Mouse (Mus musculus): ENCODE measurements at regions not wholly inside any gene's neighbourhood (a gene's known extent, or its start where the extent isn't known, plus 50 kb on each side); places are given as distances from the start of the nearest gene placed in this dataset.

DNA sequence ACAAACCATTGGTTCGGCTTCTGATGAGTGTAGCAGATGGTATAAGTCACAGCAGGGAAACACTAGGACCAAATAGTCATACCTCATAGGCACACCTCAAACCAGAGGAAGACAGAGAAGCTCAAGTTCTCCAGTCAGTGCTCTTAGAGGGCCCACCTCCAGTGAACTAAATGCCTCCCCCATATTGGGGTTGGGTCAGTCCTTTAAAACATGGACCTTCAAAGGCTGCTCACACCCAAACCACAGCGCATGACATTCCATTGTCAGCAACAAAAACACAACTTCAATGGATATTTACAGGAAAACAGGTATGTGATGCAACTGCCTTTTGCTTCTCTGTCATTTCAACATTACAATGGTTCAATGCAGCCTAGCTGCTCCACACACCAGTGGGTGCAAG is 65.1 kb upstream of the Ttc29 start:
- no peak for DNase-seq (ENCODE audit: inconsistent ontology term)

DNA sequence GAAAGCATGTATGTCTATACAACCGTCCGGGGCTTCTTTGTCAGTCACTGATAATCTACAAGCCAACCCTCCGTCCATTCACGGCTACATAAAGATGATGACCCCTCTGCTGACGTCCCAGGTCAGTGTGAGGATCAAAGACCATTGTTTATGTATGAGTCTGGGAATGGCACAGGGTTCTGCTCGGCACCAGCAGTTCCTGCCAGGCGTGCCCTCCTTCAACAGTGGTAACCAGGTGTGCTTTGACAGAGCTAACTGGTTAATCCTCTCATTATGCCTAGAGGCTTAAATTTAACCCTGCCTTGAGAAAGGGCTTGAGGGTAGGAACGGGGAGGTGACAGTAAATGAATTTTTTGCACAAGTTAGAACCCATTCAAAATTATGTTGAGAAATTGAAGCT is 58.2 kb upstream of the Ttc29 start:
- DNase-seq (ENCODE audit: inconsistent ontology term): no peak

DNA sequence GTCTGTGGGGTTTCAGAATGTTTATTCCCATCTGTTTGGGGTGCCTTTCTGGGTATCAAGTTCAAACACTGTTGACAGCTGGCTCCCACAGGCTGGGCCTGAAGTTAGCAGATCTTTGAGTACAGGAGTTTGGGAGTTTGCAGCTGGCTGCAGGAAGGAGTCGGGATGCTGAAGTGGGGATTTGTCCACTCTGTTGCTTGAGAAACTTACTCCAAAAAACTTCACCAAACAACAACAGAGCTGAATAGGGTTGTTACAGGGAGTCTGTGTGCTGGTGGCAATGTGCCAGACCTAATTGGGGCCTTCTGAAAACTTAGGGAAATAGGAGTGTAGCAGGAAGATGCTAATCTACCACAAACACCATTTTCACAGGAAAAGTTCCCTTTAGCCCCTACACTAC is 51.1 kb upstream of the Ttc29 start:
- DNase-seq (ENCODE audit: inconsistent ontology term): no peak

DNA sequence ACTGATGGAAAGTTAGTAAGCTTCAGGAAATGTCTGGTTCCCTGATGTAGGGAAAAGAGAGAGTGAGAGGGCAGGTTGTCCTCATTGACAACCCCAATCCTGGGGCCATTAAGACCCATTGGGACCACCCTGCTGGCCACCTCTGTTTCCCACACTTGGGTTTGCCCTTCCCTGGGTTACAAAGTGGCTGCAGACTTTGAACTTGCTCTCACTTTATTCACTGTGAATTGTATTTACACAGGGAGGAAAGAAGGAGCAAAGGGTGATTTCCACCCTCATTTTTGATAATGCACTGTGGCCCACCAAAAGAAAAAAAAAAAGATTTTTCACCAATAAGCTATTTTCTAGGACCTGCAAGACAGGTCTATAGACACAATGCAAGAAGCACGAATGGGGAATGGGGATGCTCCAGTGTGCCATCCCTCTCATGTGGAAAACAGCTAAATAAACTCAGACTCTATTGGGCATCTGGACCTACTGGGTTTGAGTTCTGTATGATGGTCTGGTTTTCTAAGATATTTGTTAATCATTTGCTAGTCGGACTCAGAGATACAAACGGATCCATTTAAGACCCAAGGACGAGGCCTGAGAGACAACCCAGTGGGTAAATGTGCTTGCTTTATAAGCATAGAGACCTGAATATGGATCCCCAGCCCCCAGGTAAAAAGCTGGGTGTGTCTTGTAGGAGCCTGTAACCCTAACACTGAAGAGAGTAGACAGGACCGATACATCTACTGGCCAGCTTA is 50.2 kb upstream of the Ttc29 start:
- DNase-seq (ENCODE audit: inconsistent ontology term): no peak

Measured in Muller cell, postnatal 12 days (primary cell).